Mouse (Mus musculus): ENCODE data around the gene Kcnc3.

DNA sequence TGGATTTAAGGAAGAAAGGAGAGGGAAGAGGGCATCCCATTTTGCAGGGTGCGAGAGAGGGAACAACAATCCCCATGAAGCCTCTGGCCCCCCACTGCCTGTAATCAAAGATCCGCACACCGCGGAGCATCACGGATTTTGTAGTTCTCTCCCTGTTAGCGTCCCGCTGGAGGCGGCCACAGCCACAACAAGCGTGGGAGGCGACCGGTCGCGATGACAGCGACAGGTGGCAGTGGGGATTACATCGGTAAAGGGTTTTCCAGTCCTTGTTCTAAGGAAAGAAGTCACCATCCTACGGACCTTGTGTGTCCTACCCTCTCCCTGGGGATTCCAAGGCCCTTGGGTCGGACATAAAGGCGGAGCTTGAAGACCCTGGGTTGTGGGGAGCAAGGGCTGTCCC lies 3.5 kb upstream of the Kcnc3 start:
- TF ChIP-seq CTCF (IDR thresholded peaks at IDR 0.05; ENCODE audit: low read depth, low read length) (no peak), POLR2A (IDR thresholded peaks at IDR 0.05; ENCODE audit: borderline replicate concordance, low read depth, low read length) (no peak)

All from bone marrow macrophage, adult 2 months (primary cell).